ENCODE assay signal across 8 mouse cellular contexts in the genomic region with DNA sequence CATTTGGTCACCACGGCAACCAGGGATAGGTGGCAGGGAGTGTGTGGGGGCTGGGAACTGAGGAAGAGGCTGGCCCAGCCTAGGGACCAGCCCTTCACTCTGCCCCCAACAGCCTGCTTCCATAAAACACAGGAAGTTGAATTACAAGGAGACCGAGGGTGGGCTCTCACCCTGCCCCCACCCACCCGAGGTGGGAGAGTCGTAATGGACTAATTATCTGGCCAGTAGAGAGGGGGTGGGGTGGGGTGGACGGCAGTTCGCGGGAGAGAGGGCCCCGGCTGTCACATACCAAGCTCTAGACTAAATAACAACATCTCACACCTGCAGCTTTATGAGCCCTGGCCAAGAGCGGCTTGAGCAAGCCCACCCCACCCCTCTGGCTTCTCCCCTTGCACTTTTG.
DNase-seq lines count a peak whose midpoint lies in the region; ATAC-seq and TF ChIP-seq lines count a peak whose summit lies in the region.

No protein-coding gene starts in this region.

- no peak overlapping the region for H3K9ac ChIP-seq in kidney, embryonic 16.5 days (replicated peaks; ENCODE audit: low read length)
- H3K9ac ChIP-seq in hindbrain, embryonic 12.5 days, result no peak overlapping the region
- H3K9ac ChIP-seq in midbrain, embryonic 12.5 days (replicated peaks), result no peak overlapping the region

- H3K4me2 ChIP-seq in kidney, embryonic 16.5 days (replicated peaks; ENCODE audit: low read depth, low read length), result peak overlapping the region; percentile 46
- peak overlapping the region; percentile 9; the same call in 1 of the 2 replicates for H3K4me2 ChIP-seq in hindbrain, embryonic 12.5 days (replicated peaks)
- H3K4me2 ChIP-seq in midbrain, embryonic 12.5 days (replicated peaks), result peak overlapping the region; percentile 30; the same call in 1 of the 2 replicates

- ATAC-seq in kidney, embryonic 16.5 days (ENCODE audit: low FRiP score, low TSS enrichment), result peak; percentile 83
- peak; percentile 58; the same call in 1 of the 2 replicates for ATAC-seq in hindbrain, embryonic 12.5 days (ENCODE audit: low FRiP score)
- ATAC-seq in midbrain, embryonic 12.5 days (ENCODE audit: low FRiP score, low read depth), result peak; percentile 63; the same call in 1 of the 2 replicates
- no peak for ATAC-seq in inflammation-experienced regulatory T-cells, adult 6 months

- no peak for DNase-seq in kidney, adult 2 months
- peak; percentile 69 for DNase-seq in embryo, embryonic 11 days
- no peak for DNase-seq in left cerebral cortex, adult 18-20 months (ENCODE audit: low spot score in 2 of 2)
- no peak for DNase-seq in frontal cortex, adult 2 months (ENCODE audit: extremely low spot score in 1 of 2, low spot score in 1 of 2)

- no peak for TF ChIP-seq POLR2A in kidney, adult 2 months (IDR thresholded peaks at IDR 0.05; ENCODE audit: low read depth, low read length)

- H3K36me3 ChIP-seq in kidney, embryonic 16.5 days (ENCODE audit: insufficient read depth, low read length), result no peaks in the 10 kb centered on the region
- no peaks in the 10 kb centered on the region for H3K36me3 ChIP-seq in kidney, adult 2 months (ENCODE audit: control insufficient read depth, insufficient read depth, low read length)
- H3K36me3 ChIP-seq in hindbrain, embryonic 12.5 days, result no peaks in the 10 kb centered on the region
- no peaks in the 10 kb centered on the region for H3K36me3 ChIP-seq in midbrain, embryonic 12.5 days

- WGBS in kidney, embryonic 16.5 days, result 2% methylated on average over 9 of the region's 9 CpGs
- WGBS in kidney, adult 2 months, result 8% methylated on average over 9 of the region's 9 CpGs
- 4% methylated on average over 9 of the region's 9 CpGs for WGBS in hindbrain, embryonic 12.5 days
- WGBS in midbrain, embryonic 12.5 days, result 5% methylated on average over 9 of the region's 9 CpGs

- peak overlapping the region; percentile 12 for H3K4me3 ChIP-seq in kidney, embryonic 16.5 days (ENCODE audit: low read length)
- no peak overlapping the region for H3K4me3 ChIP-seq in kidney, adult 2 months (ENCODE audit: insufficient read depth, low read depth, low read length)
- no peak overlapping the region for H3K4me3 ChIP-seq in hindbrain, embryonic 12.5 days
- H3K4me3 ChIP-seq in midbrain, embryonic 12.5 days, result no peak overlapping the region

- no peaks in the 10 kb centered on the region for H3K9me3 ChIP-seq in kidney, embryonic 16.5 days (ENCODE audit: low read length)
- no peaks in the 10 kb centered on the region for H3K9me3 ChIP-seq in hindbrain, embryonic 12.5 days (replicated peaks)
- no peaks in the 10 kb centered on the region for H3K9me3 ChIP-seq in midbrain, embryonic 12.5 days

- H3K27me3 ChIP-seq in kidney, embryonic 16.5 days (ENCODE audit: insufficient read depth, low read length), result peaks cover 26% of the 10 kb centered on the region
- H3K27me3 ChIP-seq in kidney, adult 2 months (replicated peaks; ENCODE audit: control insufficient read depth, insufficient read depth, low read length), result no peaks in the 10 kb centered on the region
- H3K27me3 ChIP-seq in hindbrain, embryonic 12.5 days, result peaks cover 90% of the 10 kb centered on the region
- H3K27me3 ChIP-seq in midbrain, embryonic 12.5 days, result peaks cover 81% of the 10 kb centered on the region

- no peak for TF ChIP-seq CTCF in kidney, adult 2 months (conservative IDR thresholded peaks at IDR 0.05; ENCODE audit: insufficient read depth, insufficient read length, low read depth, low read length)

- H3K27ac ChIP-seq in kidney, embryonic 16.5 days (ENCODE audit: low read length), result no peak overlapping the region
- no peak overlapping the region for H3K27ac ChIP-seq in kidney, adult 2 months (ENCODE audit: insufficient read depth, low read depth, low read length)
- H3K27ac ChIP-seq in hindbrain, embryonic 12.5 days, result peak overlapping the region; percentile 52; the same call in 1 of the 2 replicates
- 0 out of 2 replicates have a peak overlapping the region, but pooled peaks have one; percentile 17 for H3K27ac ChIP-seq in midbrain, embryonic 12.5 days (replicated peaks)

- H3K4me1 ChIP-seq in kidney, embryonic 16.5 days (ENCODE audit: insufficient read depth, low read length), result peaks cover 10% of the 10 kb centered on the region
- no peaks in the 10 kb centered on the region for H3K4me1 ChIP-seq in kidney, adult 2 months (ENCODE audit: control insufficient read depth, insufficient read depth, low read length)
- peaks cover 28% of the 10 kb centered on the region for H3K4me1 ChIP-seq in hindbrain, embryonic 12.5 days
- peaks cover 32% of the 10 kb centered on the region for H3K4me1 ChIP-seq in midbrain, embryonic 12.5 days

Comparison
In these comparisons a context has a peak if more than half of its experiments do, and no peak if none do; other contexts are left out.
1. H3K27ac ChIP-seq: peak in hindbrain, embryonic 12.5 days (single experiment) and midbrain, embryonic 12.5 days (single experiment); none in kidney, embryonic 16.5 days (single experiment) and kidney, adult 2 months (single experiment).
2. Peak in every context shown above with its lines, with median percentiles within 50 percentile points of each other: H3K4me2 ChIP-seq.